Mouse (Mus musculus): ENCODE results near the gene Nos3. TPM values are rescaled to one million over a fixed set of nuclear protein-coding genes. Genes with fewer than 3 reads are reported as not detected.

Gene Nos3
- polyA plus RNA-seq, 1 experiment, result 11.1 TPM

- no peak for DNase-seq (ENCODE audit: low read depth)
- TF ChIP-seq CTCF (IDR thresholded peaks at IDR 0.05; ENCODE audit: borderline replicate concordance, extremely low read depth, insufficient read depth, insufficient read length) (no peak), POLR2A (IDR thresholded peaks at IDR 0.05; ENCODE audit: borderline replicate concordance, extremely low read depth, insufficient read depth, insufficient read length, poor library complexity, severe bottlenecking) (no peak)
Measured at GRCm38 (mm10) chr5:24404594-24405360, 40.2 kb downstream of the Nos3 start.

DNA sequence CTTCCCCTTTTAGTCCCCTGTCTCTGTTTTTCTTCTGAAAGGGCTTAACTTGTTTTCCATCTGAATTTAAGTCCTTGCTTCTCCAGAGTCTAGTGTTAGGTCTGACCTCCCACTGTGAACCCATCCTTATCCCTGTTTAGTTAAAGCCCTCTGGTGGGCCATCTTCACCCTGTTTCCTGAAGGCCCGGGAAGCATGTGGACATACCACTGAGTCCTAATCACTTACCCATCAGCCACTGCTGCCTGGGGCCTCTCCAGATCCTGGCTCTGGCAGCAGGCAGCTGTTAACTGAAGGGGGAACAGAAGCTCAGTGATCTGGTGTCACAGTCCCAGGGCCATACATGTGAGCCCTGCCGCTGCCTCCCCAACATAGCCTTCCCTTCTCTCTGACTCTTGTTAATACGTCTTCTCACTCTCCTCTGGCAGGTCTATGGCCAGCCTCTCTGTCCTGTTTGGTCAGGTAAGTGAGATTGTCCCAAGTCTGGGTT is 40.8 kb downstream of the Nos3 start:
- TF ChIP-seq CTCF (IDR thresholded peaks at IDR 0.05; ENCODE audit: borderline replicate concordance, extremely low read depth, insufficient read depth, insufficient read length) (no peak), POLR2A (IDR thresholded peaks at IDR 0.05; ENCODE audit: borderline replicate concordance, extremely low read depth, insufficient read depth, insufficient read length, poor library complexity, severe bottlenecking) (no peak)
- no peak for DNase-seq (ENCODE audit: low read depth)

DNA sequence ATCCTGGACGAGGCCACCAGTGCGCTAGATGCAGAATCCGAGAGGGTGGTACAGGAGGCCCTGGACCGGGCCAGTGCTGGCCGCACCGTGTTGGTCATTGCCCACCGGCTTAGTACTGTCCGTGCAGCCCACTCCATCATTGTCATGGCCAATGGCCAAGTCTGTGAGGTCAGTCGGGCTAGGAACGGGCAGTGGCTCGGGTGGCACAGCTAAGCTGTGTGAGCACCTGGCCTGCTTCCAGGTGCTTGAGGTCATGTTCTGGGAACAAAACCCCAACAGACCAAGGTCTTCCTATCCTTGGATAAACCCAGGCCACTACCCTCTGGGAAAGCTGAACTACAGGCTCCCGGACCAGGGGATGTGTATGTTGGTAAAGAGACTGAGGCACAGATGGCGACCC is 44.0 kb downstream of the Nos3 start:
- DNase-seq (ENCODE audit: low read depth), result no peak
- TF ChIP-seq POLR2A (IDR thresholded peaks at IDR 0.05; ENCODE audit: borderline replicate concordance, extremely low read depth, insufficient read depth, insufficient read length, poor library complexity, severe bottlenecking) (no peak), CTCF (IDR thresholded peaks at IDR 0.05; ENCODE audit: borderline replicate concordance, extremely low read depth, insufficient read depth, insufficient read length) (no peak)

GRCm38 (mm10) chr5:24409466-24409865 is 44.9 kb downstream of the Nos3 start:
- no peak for DNase-seq (ENCODE audit: low read depth)
- TF ChIP-seq CTCF (IDR thresholded peaks at IDR 0.05; ENCODE audit: borderline replicate concordance, extremely low read depth, insufficient read depth, insufficient read length) (no peak), POLR2A (IDR thresholded peaks at IDR 0.05; ENCODE audit: borderline replicate concordance, extremely low read depth, insufficient read depth, insufficient read length, poor library complexity, severe bottlenecking) (no peak)

DNA sequence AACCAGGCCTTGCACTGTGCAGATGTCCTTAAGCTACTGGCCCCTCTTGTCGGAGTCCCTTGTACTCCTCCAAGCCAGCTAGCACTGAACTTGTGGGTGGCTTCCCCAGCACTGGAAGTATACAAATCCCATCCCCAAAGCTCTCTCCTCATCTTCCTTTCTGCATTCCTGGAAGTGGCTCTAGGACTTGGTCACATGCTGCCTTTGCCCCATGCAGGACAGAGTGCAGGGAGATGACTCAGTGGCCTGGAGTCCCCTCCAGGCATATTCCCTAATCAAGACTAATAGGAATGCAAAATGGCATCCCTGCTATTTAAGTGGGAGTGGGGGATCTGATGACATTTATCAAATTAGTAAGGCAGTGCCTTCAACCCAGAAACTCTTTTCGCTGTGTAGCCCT is 47.5 kb downstream of the Nos3 start:
- TF ChIP-seq POLR2A (IDR thresholded peaks at IDR 0.05; ENCODE audit: borderline replicate concordance, extremely low read depth, insufficient read depth, insufficient read length, poor library complexity, severe bottlenecking) (no peak), CTCF (IDR thresholded peaks at IDR 0.05; ENCODE audit: borderline replicate concordance, extremely low read depth, insufficient read depth, insufficient read length) (no peak)
- no peak for DNase-seq (ENCODE audit: low read depth)

DNA sequence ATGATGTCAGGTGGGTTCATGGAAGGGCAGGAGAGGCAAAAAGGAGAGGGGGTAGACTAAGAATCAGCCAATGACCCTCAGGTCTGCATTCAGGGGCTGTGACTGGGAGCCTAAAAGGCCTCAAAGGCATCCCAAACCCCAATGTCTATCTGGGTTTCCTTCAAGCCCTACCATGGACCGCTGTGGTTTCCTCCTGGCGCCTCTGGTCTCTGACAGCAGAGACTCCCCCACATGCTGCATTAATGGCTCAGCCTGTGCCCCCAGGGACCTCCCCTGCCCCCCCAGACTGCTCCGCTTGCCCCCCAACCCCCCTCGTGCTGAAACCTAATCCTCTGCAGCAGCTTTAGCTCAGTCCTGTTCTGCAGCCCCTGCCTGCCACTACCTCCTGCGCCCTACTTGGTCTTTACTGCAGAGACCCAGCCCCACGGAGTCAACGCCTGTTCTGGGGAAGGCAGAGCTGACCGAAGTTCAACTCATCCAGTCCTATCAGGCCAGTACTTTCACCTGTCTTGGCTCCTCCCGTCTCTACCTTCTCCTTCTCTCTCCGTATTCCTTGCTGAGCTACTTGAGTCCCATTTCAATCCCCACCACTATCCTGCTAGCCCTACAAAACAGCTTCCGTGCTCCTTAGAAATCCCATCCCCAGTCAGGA is 48.6 kb downstream of the Nos3 start, which contains the start of gene Asic3:
Gene Asic3, plus strand, starts transcription at position 351 of the 652 bp plus-strand sequence.
- TF ChIP-seq CTCF (IDR thresholded peaks at IDR 0.05; ENCODE audit: borderline replicate concordance, extremely low read depth, insufficient read depth, insufficient read length), result no peak
- no peak for TF ChIP-seq POLR2A (IDR thresholded peaks at IDR 0.05; ENCODE audit: borderline replicate concordance, extremely low read depth, insufficient read depth, insufficient read length, poor library complexity, severe bottlenecking)
- DNase-seq (ENCODE audit: low read depth), result no peak

DNA sequence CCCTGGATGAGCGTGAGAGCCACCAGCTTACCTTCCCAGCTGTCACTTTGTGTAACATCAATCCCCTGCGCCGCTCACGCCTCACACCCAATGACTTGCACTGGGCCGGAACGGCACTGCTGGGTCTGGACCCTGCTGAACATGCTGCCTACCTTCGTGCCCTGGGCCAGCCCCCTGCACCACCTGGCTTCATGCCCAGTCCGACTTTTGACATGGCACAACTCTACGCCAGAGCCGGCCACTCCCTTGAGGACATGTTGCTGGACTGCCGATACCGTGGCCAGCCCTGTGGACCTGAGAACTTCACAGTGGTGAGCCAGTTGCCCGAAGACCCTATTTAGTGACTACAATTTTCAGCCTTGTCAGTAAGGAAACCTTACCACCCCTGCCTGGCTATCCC is 49.3 kb downstream of the Nos3 start:
- DNase-seq (ENCODE audit: low read depth), result no peak
- TF ChIP-seq CTCF (IDR thresholded peaks at IDR 0.05; ENCODE audit: borderline replicate concordance, extremely low read depth, insufficient read depth, insufficient read length) (no peak), POLR2A (IDR thresholded peaks at IDR 0.05; ENCODE audit: borderline replicate concordance, extremely low read depth, insufficient read depth, insufficient read length, poor library complexity, severe bottlenecking) (no peak)

DNA sequence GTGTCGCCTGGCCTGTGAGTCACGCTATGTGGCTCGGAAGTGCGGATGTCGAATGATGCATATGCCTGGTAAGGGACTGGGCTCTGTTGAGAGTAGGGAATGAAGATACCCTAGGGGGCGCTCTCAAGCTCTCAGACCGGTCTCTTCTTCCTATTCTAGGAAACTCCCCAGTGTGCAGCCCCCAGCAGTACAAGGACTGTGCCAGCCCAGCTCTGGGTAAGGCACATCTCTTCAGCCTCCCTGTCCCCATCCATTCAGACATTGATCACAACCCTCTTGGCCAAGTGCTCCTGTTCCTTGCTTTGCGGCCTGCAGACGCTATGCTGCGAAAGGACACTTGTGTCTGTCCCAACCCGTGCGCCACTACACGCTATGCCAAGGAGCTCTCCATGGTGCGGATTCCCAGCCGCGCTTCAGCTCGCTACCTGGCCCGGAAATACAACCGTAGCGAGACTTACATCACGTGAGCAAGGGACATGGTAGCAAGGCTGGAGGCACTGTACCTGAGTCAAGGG is 51.7 kb downstream of the Nos3 start:
- DNase-seq (ENCODE audit: low read depth), result peak; percentile 74
- TF ChIP-seq POLR2A (IDR thresholded peaks at IDR 0.05; ENCODE audit: borderline replicate concordance, extremely low read depth, insufficient read depth, insufficient read length, poor library complexity, severe bottlenecking), result no peak
- TF ChIP-seq CTCF (IDR thresholded peaks at IDR 0.05; ENCODE audit: borderline replicate concordance, extremely low read depth, insufficient read depth, insufficient read length), result peak; percentile 71

DNA sequence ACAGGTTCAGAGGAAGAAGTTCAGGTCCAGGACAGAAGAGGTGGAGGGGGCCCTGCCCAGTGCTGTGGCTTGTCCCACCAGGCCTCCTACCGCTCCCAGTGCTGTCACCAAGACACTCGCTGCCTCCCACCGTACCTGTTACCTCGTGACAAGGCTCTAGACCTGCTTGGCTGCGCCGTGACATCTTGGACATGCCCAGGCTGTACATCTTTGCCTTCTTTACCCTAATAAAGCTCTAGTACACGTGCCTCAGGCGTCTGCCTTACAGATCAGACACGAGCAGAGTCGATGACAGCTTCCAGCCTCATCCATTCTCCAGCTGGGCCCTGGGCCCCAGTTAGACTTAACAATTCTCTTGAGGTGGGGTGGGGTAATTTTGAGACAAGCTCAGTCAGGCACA is 53.0 kb downstream of the Nos3 start:
- TF ChIP-seq POLR2A (IDR thresholded peaks at IDR 0.05; ENCODE audit: borderline replicate concordance, extremely low read depth, insufficient read depth, insufficient read length, poor library complexity, severe bottlenecking) (no peak), CTCF (IDR thresholded peaks at IDR 0.05; ENCODE audit: borderline replicate concordance, extremely low read depth, insufficient read depth, insufficient read length) (no peak)
- DNase-seq (ENCODE audit: low read depth), result no peak

DNA sequence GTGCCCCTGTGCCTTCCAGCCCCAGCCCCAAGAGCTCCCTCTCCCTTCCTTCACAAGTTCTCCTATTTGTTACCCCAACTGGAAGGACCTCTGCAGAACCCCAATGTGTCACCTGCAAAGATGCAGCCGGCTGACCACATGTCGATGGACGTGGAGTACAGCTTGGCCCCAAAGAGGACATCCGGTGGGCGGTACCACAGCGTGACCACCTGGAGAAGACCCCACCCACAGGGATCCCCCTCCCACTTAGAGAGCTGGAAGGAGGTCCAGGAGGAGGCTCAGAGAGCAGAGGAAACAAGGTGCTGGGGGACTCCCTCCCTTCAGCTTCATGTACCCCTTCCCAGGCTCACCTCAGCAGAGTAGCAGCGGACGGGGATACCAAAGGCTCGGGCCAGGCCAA is 55.8 kb downstream of the Nos3 start:
- TF ChIP-seq POLR2A (IDR thresholded peaks at IDR 0.05; ENCODE audit: borderline replicate concordance, extremely low read depth, insufficient read depth, insufficient read length, poor library complexity, severe bottlenecking) (no peak), CTCF (IDR thresholded peaks at IDR 0.05; ENCODE audit: borderline replicate concordance, extremely low read depth, insufficient read depth, insufficient read length) (no peak)
- DNase-seq (ENCODE audit: low read depth), result no peak

DNA sequence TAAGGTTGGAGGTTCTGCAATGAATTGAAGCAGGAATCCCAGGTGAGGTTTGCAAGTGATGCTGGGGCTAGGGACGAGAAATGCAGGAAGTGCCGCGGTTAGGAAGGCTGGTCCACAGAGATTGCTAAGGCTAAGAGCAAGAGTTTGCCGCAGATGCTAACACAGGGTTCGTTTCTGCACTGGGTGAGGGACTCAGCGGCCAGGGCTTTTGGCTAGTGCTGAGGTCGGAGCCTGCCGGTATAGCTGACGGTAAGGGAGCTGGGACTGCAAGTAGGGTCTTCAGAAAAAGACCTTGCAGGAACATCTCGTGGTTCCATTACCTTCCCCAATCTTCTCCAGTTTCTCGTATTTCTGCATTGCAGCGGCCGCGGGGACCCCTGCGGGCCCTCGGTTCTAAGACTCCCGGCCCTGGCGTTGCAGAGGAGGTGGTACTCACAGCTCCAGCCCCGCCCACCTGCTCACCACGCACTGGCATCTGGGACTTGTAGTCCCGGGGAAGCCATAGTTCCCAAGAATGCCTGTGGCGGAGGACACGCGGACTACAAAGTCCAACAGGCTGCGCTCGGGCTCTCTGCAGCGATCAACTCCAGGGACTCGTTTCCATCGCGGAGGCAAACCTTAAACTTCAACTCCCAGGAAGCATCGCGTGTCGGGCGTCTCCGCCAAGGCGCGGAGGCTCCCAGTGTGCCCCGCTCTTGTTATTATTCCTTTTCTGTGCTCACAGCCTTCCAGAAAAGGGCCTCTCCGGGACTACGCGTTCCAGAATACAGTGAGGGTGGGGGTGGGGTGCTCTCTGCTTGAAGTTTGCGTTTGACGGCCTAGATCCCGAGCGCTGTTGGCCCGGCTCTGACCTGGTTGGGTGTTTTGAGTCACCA is 58.8 kb downstream of the Nos3 start, which contains the start of the genes Cdk5 and Slc4a2:
Gene Cdk5, minus strand, starts transcription at position 402 of the 875 bp plus-strand sequence.
Gene Slc4a2, plus strand, starts transcription at position 709 of the 875 bp plus-strand sequence.
- peak; percentile 100 for DNase-seq (ENCODE audit: low read depth)
- TF ChIP-seq POLR2A (IDR thresholded peaks at IDR 0.05; ENCODE audit: borderline replicate concordance, extremely low read depth, insufficient read depth, insufficient read length, poor library complexity, severe bottlenecking) (peak; percentile 22; the same call in 1 of the 2 replicates), CTCF (IDR thresholded peaks at IDR 0.05; ENCODE audit: borderline replicate concordance, extremely low read depth, insufficient read depth, insufficient read length) (no peak)
